Mouse (Mus musculus) mature B cell (primary cell): ENCODE data around the gene Olfml3.

Experiments
- in situ Hi-C: fragments of 300-500 bp; cut with MboI; formaldehyde crosslinking; loops from 2 replicates; pipeline ENCODE4 v1.14.3; 2019

The Olfml3 gene

DNA sequence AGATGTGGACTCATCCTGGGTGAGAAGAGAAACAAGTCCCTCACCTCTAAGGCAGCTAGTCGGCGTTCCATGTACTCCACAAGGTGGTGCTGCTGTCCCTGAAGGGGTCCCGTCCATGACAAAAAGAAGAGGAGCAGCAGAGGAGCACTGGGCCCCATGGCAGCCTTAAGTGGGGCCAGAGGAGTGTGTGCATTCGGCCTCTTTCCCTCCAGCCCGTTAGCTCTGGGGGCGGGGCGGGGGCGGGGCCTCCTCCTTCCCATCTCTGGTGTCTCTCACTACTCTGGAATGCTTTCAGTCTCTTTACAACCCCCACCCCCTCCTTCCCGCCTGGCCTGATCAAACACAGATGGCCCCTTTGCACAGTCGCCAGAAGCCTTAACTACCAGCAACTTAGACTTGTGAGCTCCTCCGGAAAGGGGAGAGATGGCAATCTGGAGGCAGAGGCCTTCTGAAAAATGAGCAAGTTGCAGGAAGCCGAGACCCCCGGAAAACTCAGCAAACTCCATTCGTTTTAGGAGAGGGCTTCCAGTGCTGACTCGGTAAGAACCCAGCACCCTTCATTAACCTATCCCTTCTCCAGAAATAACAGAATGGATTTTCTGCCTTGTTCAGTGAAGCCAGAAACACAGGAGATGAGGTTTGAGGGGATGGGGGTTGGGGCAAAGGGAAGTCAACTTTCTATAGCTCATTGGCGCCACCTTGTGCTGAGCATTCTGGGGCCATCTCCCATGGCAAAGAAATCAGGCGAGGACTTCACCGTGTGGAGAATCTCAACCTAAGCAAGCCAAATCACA lies at the start of gene Olfml3:
Olfml3 (minus strand) TSS at position 224 of the 794 bp plus-strand sequence.
- in situ Hi-C loops: no loop called here

DNA sequence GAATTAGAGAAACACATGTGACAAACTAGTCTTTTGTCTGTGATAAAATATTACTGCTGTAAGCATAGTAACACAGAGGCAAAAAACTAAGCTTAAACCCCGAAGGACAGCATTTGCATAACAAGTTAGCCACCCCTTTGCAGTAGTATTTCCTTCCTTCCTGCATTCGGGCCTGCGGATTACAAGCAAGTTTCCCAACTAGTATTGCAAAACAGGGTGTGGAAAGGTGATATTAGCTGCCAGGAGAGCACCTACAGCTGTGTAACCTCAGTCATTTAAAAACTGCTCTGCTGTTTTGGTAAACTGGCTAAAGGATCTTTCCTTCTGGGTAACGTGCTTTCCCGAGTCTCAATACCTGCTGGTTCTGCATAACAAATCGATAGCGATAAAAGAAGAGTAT lies 49.4 kb upstream of the Olfml3 start:
- in situ Hi-C loops: no loop called here

DNA sequence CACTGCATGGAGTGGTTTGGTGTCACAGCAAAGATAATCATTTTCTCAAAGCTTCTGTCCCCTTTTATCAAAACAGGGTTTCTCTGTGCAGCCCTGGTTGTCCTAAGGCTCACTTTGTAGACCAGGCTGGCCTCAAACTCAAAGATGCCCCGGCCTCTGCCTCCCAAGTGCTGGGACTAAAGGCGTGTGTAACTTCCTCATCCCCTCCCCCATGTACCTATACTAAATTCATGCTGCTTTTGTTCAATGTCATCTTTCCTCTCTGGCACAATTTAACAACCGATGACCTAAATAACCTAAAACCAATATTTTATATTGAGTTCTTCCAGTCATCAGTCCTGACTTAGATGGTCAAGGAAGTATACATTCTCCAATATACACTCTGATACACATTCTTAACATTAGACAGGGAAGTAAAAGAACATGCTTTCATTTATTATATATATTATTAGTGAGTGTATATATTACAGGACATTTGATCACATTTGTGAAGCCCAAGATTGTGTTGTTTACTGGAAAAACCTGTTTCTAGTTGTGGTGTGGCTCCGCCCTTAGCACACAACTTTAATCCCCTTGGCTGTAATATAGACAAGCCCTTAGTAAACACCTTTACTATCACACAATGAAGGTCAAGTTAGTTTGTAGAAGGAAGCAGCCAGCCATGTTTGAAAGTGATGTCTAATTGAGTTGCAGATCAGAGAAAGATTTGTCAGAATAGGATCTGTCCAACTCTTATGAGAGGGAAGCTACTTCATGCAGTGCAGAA lies 45.2 kb upstream of the Olfml3 start:
- in situ Hi-C loops: no loop called here

DNA sequence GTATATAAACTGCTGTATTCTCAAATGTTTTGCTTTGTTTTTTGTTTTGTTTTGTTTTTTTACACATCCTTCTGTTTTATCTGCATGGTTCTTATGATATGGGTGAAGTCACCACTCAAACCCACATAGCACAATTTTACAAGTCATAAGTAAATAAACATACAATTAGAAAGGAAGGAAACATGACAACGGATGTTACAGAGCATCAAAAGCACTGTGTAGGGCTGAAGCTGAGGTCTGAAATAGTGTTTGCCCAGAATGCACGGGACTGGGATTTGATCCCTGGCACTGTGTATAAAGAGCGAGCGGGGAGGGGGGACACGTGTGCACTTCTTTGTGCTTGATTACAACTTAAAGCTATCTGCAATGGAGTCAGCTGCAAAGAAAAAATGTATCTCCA lies 43.0 kb upstream of the Olfml3 start:
- in situ Hi-C loops: no loop called here

DNA sequence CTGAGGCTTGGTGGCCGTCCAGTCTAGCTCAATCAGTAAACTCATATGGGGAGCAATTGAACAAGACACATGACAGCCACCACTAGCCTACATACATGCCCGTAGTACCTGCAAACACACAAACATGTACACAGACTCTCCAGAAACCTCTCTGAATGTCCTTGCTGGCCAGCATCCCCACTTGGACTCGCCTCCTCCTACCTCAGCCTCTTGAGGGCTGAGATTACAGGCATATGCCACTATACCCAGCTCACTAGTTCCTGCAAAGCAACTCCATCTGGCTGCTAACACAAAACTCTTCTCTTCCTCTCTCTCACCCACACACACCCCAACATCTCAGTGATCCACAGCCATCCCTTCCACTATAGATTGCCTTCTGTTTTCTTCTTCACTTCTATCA lies 42.5 kb upstream of the Olfml3 start:
- in situ Hi-C loops: no loop called here

DNA sequence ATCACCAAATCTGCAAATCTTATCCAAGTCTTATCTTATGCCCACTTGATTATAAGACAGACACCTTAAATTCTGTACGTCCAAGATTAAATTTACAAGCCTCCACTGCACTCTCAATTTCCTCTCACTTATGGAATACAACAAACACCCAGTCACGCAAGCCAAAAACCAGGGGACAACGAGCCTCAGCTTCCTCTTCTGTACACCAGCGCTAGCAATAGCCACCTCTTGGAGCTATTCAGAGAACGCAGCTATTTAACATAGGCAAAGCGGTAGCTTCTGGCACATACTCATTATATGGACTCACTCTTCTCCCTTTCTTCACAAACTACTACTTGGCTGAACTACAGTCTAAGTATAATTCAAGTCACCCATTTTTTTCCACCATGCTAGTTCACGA lies 41.4 kb upstream of the Olfml3 start:
- in situ Hi-C loops: no loop called here

DNA sequence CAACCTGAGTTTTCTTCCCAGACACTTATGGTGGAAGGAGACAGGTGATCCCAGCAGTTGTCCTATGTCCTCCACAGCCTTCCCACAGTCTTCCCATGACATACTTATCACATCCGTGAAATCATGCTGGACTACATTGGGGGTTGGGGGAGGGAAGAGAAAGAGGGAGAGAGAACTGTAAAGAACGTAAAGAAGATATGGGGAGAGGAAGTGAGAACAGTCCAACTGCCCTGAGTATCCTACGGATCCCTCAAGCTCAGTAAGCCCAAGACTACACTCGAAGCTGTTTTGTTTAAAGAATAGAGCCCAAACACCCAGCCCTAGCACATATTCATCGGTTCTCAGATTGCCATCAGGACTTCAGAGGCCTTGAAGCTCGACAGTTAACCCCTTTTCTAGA lies 40.9 kb upstream of the Olfml3 start:
- in situ Hi-C loops: no loop called here

DNA sequence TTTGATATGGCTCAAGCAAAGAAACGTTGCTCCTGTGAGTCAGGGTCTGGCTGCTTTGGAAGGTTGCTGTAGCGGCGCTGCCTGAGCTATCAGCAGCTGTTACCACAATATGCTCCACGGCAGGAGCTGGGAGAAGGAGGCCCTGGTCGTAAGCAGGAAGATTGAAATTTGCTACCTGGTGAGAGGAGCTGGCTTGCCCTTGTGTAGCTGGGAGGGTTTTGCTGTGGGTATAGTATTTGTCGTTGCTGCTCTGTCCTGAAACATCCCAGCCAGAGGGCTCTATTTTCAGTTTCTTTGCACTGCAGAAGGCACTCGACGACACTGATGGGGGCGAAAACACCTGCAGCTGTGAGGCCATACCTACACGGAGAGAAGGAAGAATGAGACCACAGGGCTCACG lies 40.1 kb upstream of the Olfml3 start:
- in situ Hi-C loops: no loop called here

DNA sequence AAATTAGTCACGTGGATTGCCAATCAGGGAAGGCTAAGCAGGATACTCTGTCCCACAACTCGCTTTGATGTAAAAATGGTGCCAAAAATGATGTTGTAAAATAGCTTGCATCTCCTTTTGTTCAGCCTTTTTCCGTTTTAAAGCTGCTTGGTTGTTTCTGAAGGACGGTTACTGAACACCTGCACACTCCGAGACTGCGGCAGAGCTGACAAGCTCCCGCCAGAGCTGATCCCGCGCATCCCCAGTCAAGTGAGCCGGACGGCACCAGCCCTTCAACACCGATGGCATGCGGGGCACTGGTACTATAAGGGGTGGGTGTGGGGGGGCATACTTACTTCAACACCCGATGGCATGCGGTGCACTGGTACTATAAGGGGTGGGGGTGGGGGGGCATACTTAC lies 36.2 kb upstream of the Olfml3 start:
- in situ Hi-C loops: no loop called here

DNA sequence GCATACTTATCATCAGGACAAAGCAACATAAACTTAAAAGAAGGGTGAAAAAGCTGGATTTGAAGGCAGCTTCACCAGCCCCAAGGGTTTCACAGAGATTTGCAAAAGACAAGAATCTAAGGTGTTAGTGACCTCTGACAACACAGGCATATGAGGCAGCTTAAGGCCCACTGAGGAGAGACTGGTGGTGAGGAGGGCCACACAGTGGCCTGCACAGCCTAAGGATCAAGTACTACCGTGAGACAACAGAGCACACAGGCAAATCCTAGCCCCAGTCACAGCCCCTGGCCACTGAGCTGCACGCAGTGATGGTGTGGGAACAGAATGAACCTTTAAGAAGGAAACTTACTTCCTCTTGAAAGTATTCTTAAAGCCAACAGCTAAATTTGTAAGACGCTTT lies 35.7 kb upstream of the Olfml3 start:
- in situ Hi-C loops: no loop called here

DNA sequence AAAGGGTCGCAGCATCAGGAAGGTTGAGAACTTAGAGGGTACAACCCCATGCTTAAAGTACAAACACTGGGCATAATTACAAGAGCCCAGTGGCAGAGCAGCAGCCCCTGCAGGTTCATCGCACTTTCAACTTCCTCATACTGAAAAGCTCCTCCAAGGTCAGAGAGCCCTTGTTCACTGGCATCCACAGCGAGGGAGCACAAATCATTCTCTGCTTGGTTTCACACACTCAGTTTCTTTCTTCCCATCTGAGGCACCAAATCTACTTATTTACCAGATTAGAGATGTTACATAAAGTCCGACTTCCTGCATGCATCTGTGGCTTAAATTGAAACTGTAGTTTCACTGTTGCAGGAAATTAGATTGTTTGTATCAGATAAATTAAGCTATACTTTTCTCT lies 35.0 kb upstream of the Olfml3 start:
- in situ Hi-C loops: no loop called here

DNA sequence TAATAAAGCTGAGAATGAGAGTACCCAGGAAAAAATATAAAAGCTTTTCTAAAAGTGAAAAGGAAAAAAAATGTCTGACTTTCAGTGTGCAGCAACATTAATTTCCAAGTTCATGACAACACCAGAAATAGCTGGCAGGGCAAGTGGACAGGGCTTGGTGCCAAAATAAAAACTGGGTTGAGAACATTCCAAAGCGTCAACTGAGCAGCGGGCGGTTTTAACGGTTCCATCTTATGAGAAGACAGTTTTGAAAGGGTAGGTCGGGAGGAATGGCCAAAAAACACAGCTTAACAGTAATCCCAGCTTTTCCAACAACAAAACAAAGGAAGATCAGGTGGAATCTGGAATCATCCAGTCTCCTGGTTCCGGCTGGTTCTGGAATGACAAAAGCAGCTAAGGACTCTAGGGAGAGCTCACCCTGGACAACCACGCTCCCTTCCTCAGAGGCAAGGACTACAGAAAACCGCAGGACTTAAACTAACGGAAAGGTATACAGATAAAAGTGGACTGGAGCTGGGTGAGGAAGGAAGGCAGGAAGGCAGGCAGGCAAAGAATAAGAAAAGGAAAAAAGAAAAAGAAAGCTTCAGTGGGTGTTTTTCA lies 33.8 kb upstream of the Olfml3 start:
- in situ Hi-C loops: no loop called here

DNA sequence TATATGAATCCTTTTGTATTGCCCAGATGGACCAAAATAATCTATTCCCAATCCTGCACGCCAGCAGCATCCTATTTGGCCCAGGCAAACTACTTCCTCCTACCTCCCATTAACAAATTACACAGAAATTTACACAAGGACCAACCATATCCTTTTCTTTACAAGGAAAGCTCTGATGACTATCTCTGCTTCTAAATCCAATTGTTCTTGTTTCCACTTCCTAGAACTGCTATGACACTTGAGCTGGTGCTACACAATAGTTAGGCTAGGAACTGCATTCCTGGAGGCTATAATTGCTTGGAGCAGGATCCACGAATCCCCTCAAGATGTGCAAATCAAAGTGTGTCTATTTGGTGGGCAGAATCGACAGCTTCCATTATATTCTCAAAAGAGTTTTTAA lies 29.0 kb upstream of the Olfml3 start:
- in situ Hi-C loops: no loop called here

DNA sequence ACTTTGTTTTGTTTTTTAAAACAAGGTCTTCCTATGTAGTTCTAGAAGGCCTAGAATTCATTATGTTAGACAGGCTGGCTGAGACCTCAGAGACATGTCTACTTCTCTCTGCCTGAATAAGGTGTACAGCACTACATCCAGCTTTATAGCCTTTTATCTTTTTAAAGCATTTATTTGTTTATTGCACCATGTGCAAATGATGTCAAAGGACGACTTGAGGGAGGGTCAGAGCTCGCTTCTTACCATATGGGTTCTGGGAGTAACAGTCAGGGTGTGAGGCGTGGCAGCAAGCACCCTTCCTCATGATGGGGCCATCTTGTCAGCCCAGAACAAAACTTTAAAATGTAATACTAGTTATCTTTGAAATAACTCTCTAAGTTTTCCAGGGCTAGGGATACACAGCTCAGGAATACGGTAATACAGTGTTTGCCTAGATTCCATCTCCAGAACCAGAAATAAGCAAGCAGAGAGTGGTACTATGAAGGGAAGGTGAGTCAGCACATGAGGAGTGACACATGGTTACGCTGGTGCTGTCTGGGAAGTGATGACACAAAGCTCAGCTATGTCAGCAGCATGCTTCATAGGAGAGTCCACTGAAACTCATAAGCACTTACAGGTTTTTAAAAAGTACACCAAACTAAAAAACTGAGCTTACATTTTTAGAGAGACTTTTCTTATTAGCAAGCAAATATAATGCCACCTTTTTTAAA lies 21.6 kb upstream of the Olfml3 start:
- in situ Hi-C loops: no loop called here

DNA sequence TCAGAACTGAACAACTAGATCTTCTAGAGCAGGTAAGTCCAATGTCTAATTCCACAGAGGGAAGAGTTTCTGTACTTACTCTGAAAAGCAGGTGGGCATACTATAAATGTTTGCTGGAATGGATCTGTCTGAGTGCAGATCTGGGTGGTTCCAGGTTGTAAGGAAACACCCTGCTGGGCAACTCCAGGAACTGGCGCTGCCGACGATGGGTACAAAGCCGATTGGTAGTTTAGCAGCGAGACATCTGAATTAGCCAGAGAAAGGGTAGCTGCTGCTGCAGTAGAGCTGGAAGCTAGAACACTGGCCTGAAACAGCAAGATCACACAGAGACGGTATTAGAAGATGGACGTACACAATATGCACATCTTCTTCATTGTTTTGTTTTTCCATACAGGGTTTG lies 20.7 kb upstream of the Olfml3 start:
- in situ Hi-C loops: no loop called here

DNA sequence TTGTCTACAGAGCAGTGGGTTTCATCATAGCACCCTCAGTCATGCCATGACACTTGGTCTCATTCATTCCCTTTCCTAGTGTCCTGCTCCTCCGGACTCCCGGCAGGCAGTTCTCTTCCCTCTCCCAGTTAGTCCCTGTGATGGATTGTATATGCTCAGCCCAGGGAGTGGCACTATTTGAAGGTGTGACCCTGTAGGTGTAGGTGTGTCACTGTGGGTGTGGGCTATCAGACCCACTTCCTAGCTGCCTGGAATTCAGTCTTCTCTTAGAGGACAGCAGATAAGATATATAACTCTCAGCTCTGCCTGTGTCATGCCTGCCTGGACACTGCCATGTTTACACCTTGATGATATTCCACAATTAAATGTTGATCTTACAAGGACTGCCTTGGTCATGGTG lies 19.1 kb upstream of the Olfml3 start:
- in situ Hi-C loops: no loop called here

DNA sequence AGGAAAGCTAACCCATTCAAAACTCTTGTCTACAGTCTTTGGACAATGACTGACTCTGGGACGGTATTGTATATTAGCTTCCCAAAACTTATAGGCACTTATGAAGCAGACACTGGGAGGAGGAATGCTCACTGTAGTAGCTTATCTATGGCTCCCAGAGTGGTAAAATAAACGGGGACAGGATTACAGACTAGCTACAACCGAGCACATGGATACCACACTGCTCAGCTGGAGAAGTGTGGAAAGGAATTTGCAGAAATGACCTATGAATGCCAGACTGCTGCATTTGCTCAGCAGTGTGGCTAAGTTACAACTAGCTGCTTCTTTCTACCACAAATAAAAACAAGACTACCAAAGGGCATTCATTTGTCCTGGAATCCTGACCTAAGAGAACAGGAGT lies 17.6 kb upstream of the Olfml3 start:
- in situ Hi-C loops: no loop called here

DNA sequence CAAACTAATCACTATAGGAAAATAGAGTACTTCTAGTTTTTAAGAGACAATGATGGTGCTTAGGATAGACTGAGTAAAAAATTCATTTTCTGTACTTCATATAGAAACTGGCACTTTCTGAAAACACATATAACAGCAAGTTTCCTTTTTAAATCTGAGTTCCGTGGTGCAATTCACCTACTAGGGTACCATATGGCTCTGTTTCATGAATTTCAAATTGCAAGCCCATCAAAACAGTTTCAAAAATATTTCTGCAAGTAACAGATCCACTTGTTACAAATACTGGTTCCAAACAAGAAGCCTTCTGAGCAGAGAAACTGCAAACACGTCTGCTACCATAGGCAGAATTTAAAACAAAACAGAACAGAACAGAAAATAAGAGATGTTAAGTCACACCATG lies 13.8 kb upstream of the Olfml3 start:
- in situ Hi-C loops: no loop called here

DNA sequence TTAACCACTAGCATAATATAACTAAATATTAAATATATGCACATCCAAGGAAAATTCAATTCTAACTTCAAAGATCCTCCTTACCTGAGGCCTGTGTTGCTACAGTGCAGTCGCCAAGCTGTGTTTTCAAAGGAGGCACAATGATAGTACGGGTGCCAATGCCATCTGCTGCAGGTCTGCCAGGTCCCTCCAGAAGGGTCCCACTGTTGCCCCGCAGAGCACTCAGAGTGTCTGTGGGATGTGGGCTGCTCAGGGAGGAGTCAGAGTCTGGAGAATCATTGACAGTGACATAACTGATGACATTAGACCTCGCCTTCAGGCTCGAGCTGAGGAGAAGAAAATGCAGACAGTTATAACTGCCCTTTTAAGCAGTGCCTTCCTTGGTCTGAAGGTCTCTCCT lies 8.9 kb upstream of the Olfml3 start:
- in situ Hi-C loops: no loop called here

DNA sequence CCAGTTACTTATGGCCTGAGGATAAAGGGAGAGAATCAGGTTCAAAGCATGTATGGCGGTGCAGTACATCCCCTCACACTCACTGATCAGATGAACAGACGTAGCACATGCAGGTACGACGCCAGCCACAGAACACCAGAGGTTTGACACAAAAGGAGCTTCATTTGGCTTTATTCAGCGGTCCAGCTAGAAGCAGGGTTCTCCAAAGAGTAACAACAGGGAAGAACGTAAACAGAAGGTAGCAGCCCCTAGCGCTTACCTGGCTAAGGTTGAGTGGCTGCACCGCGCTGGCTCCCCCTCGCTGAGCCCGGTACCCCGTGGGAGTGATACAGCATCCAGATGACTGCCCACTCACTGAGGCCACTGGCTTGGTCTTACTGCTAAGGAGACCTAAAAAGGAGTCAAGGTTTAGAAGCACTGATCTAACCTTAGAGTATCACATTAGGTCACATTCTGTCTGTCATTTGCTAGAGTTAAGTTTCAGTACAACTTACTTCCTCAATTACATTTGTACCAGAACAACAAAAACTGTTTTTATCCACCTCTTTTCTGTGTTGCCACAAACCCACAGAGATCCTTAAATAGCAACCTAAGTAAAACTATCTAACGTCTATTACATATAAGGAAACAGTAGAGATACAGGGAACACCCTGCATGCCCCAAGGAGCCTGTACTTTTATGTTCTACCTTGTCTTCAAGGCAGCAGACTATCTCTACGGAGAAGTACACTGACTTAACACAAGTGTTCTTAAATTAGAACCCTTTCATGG lies 7.4 kb upstream of the Olfml3 start:
- in situ Hi-C loops: no loop called here

DNA sequence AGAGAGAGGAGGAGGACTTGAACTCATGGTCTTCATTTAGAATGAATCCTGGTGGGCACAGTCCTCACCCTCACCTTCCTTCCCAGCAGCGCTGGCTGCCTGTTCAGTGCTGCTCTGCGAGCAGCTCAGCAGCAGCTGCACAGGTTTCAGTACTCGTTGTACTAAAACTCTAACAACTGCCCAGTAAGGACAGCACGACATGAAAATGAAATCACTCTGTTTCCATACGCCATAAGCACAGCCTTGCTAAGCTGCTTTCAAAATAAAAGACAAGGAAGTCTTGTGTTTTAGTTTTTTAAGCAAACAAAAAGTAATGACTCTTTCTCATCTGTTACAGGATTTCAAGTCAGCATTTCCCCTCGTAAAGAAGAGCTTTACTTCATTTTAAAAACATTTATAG lies 5.4 kb upstream of the Olfml3 start:
- in situ Hi-C loops: no loop called here

DNA sequence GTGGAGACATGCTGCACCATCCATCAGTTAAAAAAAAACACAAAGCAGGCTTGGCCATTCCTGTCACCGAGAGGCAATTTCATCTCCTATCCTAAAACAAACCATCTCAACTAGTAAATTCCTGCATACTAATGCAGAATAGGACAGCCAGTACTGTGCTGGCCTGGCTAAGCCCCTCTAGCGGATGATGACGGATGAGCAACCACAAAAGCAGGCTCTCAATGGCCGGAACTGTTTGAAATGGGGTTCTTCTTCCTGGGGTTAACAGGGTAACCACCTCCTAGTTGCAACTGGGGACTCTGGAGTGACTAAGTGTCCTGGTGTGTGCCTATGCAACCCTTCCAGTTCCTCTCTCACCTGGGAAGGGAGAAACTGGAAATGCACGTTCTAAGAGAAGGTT lies 2.5 kb upstream of the Olfml3 start:
- in situ Hi-C loops: no loop called here
